Mouse (Mus musculus) urinary bladder, postnatal 14 days (tissue): ENCODE data around the gene Zfp735.

ENCODE experiments used
- DNase-seq: peaks from one replicate; pipeline ENCODE4 v3.0.0; 2021; ENCODE audit warnings: low spot score

Zfp735 gene

DNA sequence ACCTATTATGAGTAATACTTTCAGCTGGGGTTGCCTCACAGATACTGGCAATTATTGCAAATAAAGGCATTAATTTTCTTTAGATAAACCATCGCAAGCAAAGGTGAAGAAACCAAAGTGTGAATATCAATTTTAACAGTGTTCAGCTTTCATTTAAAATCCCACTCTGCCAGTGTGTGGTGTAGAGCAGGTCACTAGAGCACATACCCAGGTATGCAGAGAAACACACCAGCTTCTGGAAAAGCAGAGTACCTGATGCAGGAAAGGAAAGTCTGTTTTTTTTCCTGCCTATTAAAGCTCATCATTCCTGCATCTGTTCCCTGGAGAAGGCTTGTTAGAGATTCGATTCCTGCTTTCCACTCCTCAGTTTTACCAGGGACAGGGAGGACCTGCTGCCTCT lies at the start of gene Zfp735:
Zfp735 (plus strand) TSS at position 301 of the 400 bp plus-strand sequence.
- no peak for DNase-seq

- no peak for DNase-seq
Measured at GRCm38 (mm10) chr11:73759115-73759514, 70.5 kb downstream of the Zfp735 start.
